Mouse (Mus musculus): ENCODE results near the gene Ppp6r2. TPM values are rescaled to one million over a fixed set of nuclear protein-coding genes. Genes with fewer than 3 reads are reported as not detected.
A peak's percentile ranks its signal among the peaks of the same experiment; 100 is the strongest.

The Ppp6r2 gene
- polyA plus RNA-seq, 1 experiment from 2014 or later, result 90.8 TPM

- Histone ChIP-seq H3K4me2 (ENCODE audit: low read length) (peak overlapping the region; percentile 82), H3K27ac (ENCODE audit: low read length) (peak overlapping the region; percentile 98), H3K4me3 (replicated peaks; ENCODE audit: low read length) (peak overlapping the region; percentile 100), H3K9me3 (ENCODE audit: control insufficient read depth, low read length) (no peaks in the 10 kb centered on the region), H3K27me3 (replicated peaks; ENCODE audit: control insufficient read depth, insufficient read depth, low read length) (no peaks in the 10 kb centered on the region), H3K36me3 (ENCODE audit: control insufficient read depth, insufficient read depth) (no peaks in the 10 kb centered on the region), H3K9ac (replicated peaks; ENCODE audit: low read depth, low read length) (peak overlapping the region; percentile 99), H3K4me1 (replicated peaks; ENCODE audit: control insufficient read depth, insufficient read depth, low read length) (peaks cover 14% of the 10 kb centered on the region)
- WGBS, result 73% methylated on average over 15 of the region's 15 CpGs
- no peak for ATAC-seq
These were observed 14.3 kb upstream of the Ppp6r2 start for GRCm38 (mm10) chr15:89197056-89197455.

- H3K9me3 ChIP-seq (ENCODE audit: control insufficient read depth, low read length), result no peaks in the 10 kb centered on the region; the same call in 1 of the 2 replicates
- WGBS, result 89% methylated on average over 4 of the region's 4 CpGs
- H3K4me3 ChIP-seq (replicated peaks; ENCODE audit: low read length), result no peak overlapping the region
- no peaks in the 10 kb centered on the region for H3K36me3 ChIP-seq (ENCODE audit: control insufficient read depth, insufficient read depth)
- H3K4me1 ChIP-seq (replicated peaks; ENCODE audit: control insufficient read depth, insufficient read depth, low read length), result peaks cover 7% of the 10 kb centered on the region
- no peak overlapping the region for H3K9ac ChIP-seq (replicated peaks; ENCODE audit: low read depth, low read length)
- no peaks in the 10 kb centered on the region for H3K27me3 ChIP-seq (replicated peaks; ENCODE audit: control insufficient read depth, insufficient read depth, low read length)
- ATAC-seq, result no peak
- no peak overlapping the region for H3K4me2 ChIP-seq (ENCODE audit: low read length)
- H3K27ac ChIP-seq (ENCODE audit: low read length), result no peak overlapping the region
These were observed 3.9 kb upstream of the Ppp6r2 start for GRCm38 (mm10) chr15:89207457-89207856.

GRCm38 (mm10) chr15:89209886-89210761, 1.2 kb upstream of the Ppp6r2 start:
- 17% methylated on average over 22 of the region's 22 CpGs for WGBS
- no peaks in the 10 kb centered on the region for H3K27me3 ChIP-seq (replicated peaks; ENCODE audit: control insufficient read depth, insufficient read depth, low read length)
- no peaks in the 10 kb centered on the region for H3K9me3 ChIP-seq (ENCODE audit: control insufficient read depth, low read length)
- H3K4me1 ChIP-seq (replicated peaks; ENCODE audit: control insufficient read depth, insufficient read depth, low read length), result peaks cover 28% of the 10 kb centered on the region
- peak overlapping the region; percentile 28 for H3K4me3 ChIP-seq (replicated peaks; ENCODE audit: low read length)
- peak; percentile 41 for ATAC-seq
- peak overlapping the region; percentile 50 for H3K4me2 ChIP-seq (ENCODE audit: low read length)
- peak overlapping the region; percentile 89 for H3K27ac ChIP-seq (ENCODE audit: low read length)
- H3K9ac ChIP-seq (replicated peaks; ENCODE audit: low read depth, low read length), result peak overlapping the region; percentile 59
- H3K36me3 ChIP-seq (ENCODE audit: control insufficient read depth, insufficient read depth), result no peaks in the 10 kb centered on the region

GRCm38 (mm10) chr15:89211716-89212461, 536 bp downstream of the Ppp6r2 start:
- Histone ChIP-seq H3K4me1 (replicated peaks; ENCODE audit: control insufficient read depth, insufficient read depth, low read length) (peaks cover 28% of the 10 kb centered on the region), H3K36me3 (ENCODE audit: control insufficient read depth, insufficient read depth) (peaks cover 10% of the 10 kb centered on the region), H3K9ac (replicated peaks; ENCODE audit: low read depth, low read length) (peak overlapping the region; percentile 100), H3K9me3 (ENCODE audit: control insufficient read depth, low read length) (no peaks in the 10 kb centered on the region), H3K27me3 (replicated peaks; ENCODE audit: control insufficient read depth, insufficient read depth, low read length) (no peaks in the 10 kb centered on the region), H3K4me3 (replicated peaks; ENCODE audit: low read length) (peak overlapping the region; percentile 97), H3K27ac (ENCODE audit: low read length) (peak overlapping the region; percentile 85), H3K4me2 (ENCODE audit: low read length) (peak overlapping the region; percentile 70)
- under 1% methylated on average over 34 of the region's 35 CpGs for WGBS
- peak; percentile 46 for ATAC-seq

- peak overlapping the region; percentile 70 for H3K4me2 ChIP-seq (ENCODE audit: low read length)
- peak overlapping the region; percentile 100 for H3K9ac ChIP-seq (replicated peaks; ENCODE audit: low read depth, low read length)
- H3K4me1 ChIP-seq (replicated peaks; ENCODE audit: control insufficient read depth, insufficient read depth, low read length), result peaks cover 28% of the 10 kb centered on the region
- no peaks in the 10 kb centered on the region for H3K27me3 ChIP-seq (replicated peaks; ENCODE audit: control insufficient read depth, insufficient read depth, low read length)
- WGBS, result 50% methylated on average over 6 of the region's 6 CpGs
- H3K9me3 ChIP-seq (ENCODE audit: control insufficient read depth, low read length), result no peaks in the 10 kb centered on the region
- peak overlapping the region; percentile 97 for H3K4me3 ChIP-seq (replicated peaks; ENCODE audit: low read length)
- no peak for ATAC-seq
- peaks cover 10% of the 10 kb centered on the region for H3K36me3 ChIP-seq (ENCODE audit: control insufficient read depth, insufficient read depth)
- H3K27ac ChIP-seq (ENCODE audit: low read length), result no peak overlapping the region
These were observed 1.1 kb downstream of the Ppp6r2 start for GRCm38 (mm10) chr15:89212495-89212894.

GRCm38 (mm10) chr15:89213517-89213916, 2.2 kb downstream of the Ppp6r2 start:
- H3K4me1 ChIP-seq (replicated peaks; ENCODE audit: control insufficient read depth, insufficient read depth, low read length), result peaks cover 28% of the 10 kb centered on the region
- 86% methylated on average over 3 of the region's 3 CpGs for WGBS
- H3K9me3 ChIP-seq (ENCODE audit: control insufficient read depth, low read length), result no peaks in the 10 kb centered on the region
- peaks cover 10% of the 10 kb centered on the region for H3K36me3 ChIP-seq (ENCODE audit: control insufficient read depth, insufficient read depth)
- H3K27me3 ChIP-seq (replicated peaks; ENCODE audit: control insufficient read depth, insufficient read depth, low read length), result no peaks in the 10 kb centered on the region
- no peak overlapping the region for H3K27ac ChIP-seq (ENCODE audit: low read length)
- no peak for ATAC-seq
- H3K4me3 ChIP-seq (replicated peaks; ENCODE audit: low read length), result no peak overlapping the region
- H3K9ac ChIP-seq (replicated peaks; ENCODE audit: low read depth, low read length), result no peak overlapping the region
- H3K4me2 ChIP-seq (ENCODE audit: low read length), result peak overlapping the region; percentile 34

GRCm38 (mm10) chr15:89214953-89215352, 3.6 kb downstream of the Ppp6r2 start:
- Histone ChIP-seq H3K9ac (replicated peaks; ENCODE audit: low read depth, low read length) (no peak overlapping the region), H3K9me3 (ENCODE audit: control insufficient read depth, low read length) (no peaks in the 10 kb centered on the region), H3K36me3 (ENCODE audit: control insufficient read depth, insufficient read depth) (peaks cover 10% of the 10 kb centered on the region), H3K27ac (ENCODE audit: low read length) (no peak overlapping the region), H3K4me3 (replicated peaks; ENCODE audit: low read length) (no peak overlapping the region), H3K27me3 (replicated peaks; ENCODE audit: control insufficient read depth, insufficient read depth, low read length) (no peaks in the 10 kb centered on the region), H3K4me2 (ENCODE audit: low read length) (no peak overlapping the region), H3K4me1 (replicated peaks; ENCODE audit: control insufficient read depth, insufficient read depth, low read length) (peaks cover 26% of the 10 kb centered on the region)
- ATAC-seq, result no peak
- 93% methylated on average over 3 of the region's 3 CpGs for WGBS

GRCm38 (mm10) chr15:89215611-89216233, 4.4 kb downstream of the Ppp6r2 start:
- H3K4me3 ChIP-seq (replicated peaks; ENCODE audit: low read length), result no peak overlapping the region
- no peak overlapping the region for H3K4me2 ChIP-seq (ENCODE audit: low read length)
- 90% methylated on average over 2 of the region's 2 CpGs for WGBS
- no peak overlapping the region for H3K27ac ChIP-seq (ENCODE audit: low read length)
- no peak overlapping the region for H3K9ac ChIP-seq (replicated peaks; ENCODE audit: low read depth, low read length)
- H3K27me3 ChIP-seq (replicated peaks; ENCODE audit: control insufficient read depth, insufficient read depth, low read length), result no peaks in the 10 kb centered on the region
- no peaks in the 10 kb centered on the region for H3K9me3 ChIP-seq (ENCODE audit: control insufficient read depth, low read length)
- H3K4me1 ChIP-seq (replicated peaks; ENCODE audit: control insufficient read depth, insufficient read depth, low read length), result peaks cover 21% of the 10 kb centered on the region
- no peak for ATAC-seq
- H3K36me3 ChIP-seq (ENCODE audit: control insufficient read depth, insufficient read depth), result peaks cover 10% of the 10 kb centered on the region

GRCm38 (mm10) chr15:89233586-89233985, 22.2 kb downstream of the Ppp6r2 start:
- ATAC-seq, result no peak
- no peaks in the 10 kb centered on the region for H3K27me3 ChIP-seq (replicated peaks; ENCODE audit: control insufficient read depth, insufficient read depth, low read length)
- WGBS, result 29% methylated on average over 2 of the region's 2 CpGs
- H3K36me3 ChIP-seq (ENCODE audit: control insufficient read depth, insufficient read depth), result peaks cover 5% of the 10 kb centered on the region; the same call in 1 of the 2 replicates
- H3K27ac ChIP-seq (ENCODE audit: low read length), result no peak overlapping the region
- H3K4me2 ChIP-seq (ENCODE audit: low read length), result no peak overlapping the region
- H3K4me1 ChIP-seq (replicated peaks; ENCODE audit: control insufficient read depth, insufficient read depth, low read length), result no peaks in the 10 kb centered on the region
- no peak overlapping the region for H3K4me3 ChIP-seq (replicated peaks; ENCODE audit: low read length)
- no peaks in the 10 kb centered on the region for H3K9me3 ChIP-seq (ENCODE audit: control insufficient read depth, low read length)
- no peak overlapping the region for H3K9ac ChIP-seq (replicated peaks; ENCODE audit: low read depth, low read length)
